Mouse (Mus musculus) retina, postnatal 7 days (tissue): ENCODE measurements around the gene Ccdc88c.
A peak's percentile ranks its signal among the peaks of the same experiment; 100 is the strongest.

Experiments used
- DNase-seq: peaks from one replicate; pipeline ENCODE4 v3.0.0-alpha.2; 2012; ENCODE audit warnings: low read depth, low spot score

Gene Ccdc88c

DNA sequence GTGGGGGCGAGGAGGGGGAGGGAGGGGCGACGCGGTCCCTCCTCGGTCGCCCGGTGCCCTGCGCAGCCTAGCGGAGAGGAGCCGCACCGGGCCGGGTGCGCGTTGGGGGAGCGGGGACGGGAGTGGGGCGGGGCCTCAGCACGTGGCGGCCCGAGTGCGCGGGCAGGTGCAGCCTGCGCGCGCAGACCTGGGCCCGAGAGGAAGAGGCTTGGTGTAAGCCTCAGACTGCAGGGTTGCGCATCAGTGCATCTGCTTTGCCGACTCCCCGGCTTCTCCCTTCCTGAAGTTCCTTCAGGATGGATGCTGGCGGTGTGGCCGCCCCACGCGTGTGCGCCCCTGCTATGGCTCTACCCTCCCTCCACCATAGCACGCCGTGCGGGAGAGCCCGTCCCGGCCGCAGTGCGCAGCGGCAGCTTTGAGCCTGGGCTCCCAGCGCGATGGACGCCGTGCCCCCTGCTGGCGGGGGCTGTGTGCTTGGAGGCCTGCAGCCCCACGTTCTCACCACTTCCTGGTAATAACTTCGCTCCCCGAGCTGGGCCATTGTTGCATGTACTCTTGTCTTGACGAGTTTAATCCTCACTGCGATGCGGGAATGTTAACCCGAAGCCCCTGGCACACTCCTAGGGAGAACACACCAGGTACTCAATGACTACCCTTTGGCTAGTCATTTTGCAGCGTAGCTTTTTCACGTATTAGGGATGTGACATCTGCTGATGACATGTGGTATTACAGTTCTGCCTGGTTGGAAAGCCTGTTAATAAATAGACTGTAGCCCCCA lies at the start of gene Ccdc88c:
Gene Ccdc88c (minus strand): TSS at position 103 of the 778 bp plus-strand sequence.
- peak; percentile 79 for DNase-seq

DNA sequence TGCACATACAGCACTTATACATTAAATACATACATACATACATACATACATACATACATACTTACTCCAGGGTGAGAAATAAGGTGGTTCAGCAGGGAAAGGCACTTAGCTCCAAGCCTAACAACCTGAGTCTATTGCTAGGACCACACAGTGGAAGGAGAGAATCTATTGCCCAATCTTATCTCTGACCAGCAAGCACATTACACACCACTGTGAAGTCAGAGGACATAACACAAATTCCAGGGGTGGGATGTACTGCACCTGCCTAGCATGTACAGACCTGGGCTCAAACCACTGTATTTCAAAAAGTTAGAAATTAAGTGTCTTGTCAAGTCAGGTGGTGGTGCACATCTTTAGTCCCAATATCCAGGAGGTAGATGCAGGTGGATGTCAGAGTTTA lies 49.1 kb upstream of the Ccdc88c start:
- no peak for DNase-seq

DNA sequence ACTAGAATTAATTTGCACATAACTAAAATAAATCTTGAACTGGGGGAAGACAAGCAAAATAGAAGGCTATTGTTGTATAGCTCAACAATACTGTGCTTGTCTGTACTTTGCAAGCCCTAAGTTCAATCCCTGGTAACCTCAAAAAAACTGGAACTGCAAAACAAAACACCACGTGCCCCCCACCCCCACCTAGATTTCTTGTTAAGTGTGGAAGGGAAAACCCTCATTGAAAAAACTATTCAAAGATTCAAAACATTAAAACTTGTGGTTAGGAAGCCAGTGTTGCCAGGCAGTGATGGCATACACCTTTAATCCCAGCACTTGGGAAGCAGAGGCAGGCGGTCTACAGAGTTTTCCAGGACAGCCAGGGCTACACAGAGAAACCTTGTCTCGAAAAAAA lies 46.6 kb upstream of the Ccdc88c start:
- DNase-seq, result no peak

DNA sequence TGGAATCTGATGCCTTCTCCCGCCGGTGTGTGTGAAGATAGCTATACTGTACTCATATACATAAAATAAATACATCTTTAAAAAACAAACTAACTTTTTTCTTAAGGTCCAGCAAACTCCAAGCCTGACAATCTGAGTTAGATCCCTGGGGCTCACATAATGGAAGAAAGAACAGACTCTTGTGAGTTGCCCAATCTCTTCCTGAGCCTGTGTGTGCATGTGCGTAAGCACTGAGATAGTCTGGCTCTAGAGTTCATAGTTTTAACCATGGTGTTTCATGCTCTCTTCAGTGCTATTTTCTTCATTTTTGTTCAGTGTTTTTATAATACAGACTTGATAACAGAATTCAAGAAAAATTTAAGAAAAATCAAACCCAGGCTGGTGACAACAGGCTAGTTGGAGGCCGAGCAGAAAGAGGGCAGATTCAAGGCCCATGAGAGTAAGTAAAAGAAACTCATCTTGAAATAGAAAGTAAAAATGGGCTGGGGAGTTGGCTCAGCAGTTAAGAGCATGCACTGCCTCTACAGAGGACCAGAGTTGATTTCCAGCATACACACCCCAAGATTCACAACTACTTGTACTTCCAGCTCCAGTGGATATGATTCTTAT lies 46.1 kb upstream of the Ccdc88c start:
- DNase-seq, result no peak

DNA sequence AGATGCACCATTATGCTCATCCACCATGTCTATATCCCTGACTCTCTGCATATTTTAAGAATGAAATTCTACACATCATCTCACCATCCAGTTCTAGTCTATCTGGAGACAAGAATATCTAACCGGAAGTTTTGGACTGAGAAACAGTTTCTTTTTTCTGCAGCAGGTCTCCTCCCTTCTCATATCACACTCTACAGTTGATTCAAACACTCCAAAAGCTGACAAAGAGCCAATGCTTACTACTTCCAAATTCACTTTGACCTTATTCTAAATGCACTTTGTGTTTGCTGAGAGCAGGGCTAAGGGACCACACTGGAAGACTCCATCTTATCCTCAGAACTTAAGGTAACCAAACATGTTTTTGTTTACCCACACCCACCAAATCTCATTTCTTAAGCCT lies 41.0 kb upstream of the Ccdc88c start:
- no peak for DNase-seq

DNA sequence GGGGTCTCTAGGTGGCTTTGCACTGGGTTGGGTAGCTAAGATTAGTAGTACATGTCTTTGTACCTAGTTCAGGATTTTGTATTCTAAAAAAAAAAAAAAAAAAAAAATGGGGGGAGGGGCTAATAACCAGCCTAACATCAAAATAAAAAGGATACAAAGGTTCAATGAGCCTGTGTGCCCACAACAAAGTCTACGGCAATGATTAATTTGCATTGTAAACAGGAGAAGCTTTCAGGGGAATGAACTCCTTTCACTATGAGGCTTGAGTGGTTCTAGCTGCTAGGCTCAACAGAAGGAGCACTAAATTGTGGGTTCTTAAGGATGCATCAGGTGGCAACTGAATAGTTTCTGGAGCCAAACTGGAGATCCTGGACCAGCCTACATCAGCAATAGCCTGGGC lies 37.5 kb upstream of the Ccdc88c start:
- DNase-seq, result no peak

DNA sequence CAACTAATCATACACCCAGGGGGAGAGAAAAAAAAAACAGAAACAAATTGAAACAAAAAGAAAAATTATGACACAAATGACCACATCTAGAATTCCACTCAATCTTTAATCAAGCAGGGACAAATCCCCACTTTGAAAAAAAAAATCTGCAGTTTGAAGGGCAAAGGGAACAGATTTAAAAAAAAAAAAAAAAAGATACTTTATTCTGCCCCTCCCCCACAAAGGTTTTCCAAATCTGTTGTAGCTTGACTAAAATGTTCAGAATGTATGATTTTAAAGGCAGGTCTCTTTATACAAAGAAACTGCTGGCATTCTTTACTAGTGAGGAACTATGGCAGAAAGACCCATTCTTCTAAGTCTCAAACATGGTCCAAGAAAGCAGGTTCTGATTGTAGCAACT lies 11.1 kb upstream of the Ccdc88c start:
- DNase-seq, result no peak

DNA sequence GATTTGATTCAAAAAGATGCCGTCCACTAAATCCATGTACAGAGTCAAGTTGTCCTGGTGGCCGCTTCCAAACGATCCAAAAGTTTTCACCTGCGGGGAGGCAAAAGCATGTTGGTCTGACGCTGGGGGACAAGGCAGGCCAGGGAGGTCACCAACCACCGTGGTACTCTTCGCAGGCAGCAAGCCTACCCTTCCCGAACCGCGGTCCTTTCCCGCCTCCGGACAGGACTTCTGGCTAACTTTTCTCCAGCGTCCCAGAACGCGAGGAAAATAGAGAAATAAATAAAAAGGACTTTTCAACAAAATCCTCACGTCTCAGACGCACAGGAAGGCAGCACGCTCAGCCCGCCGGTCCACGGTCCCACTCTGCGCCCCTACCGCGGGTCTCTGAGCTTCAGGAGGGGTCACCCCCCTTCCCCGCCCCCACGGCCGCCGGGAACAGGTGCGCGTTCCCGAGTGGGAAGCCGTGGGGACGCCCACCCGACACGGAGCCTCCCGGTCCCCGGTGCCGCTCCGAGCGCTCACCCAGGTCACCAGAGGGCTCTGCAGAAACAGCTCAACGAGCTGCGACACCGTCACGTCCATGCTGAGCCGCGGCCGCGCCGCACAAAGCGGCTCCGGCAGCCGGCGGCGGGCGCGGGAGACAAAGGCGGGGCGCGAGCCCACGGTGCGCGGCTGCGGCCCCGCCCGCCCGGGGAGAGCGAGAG lies 456 bp downstream of the Ccdc88c start:
- DNase-seq, result no peak

DNA sequence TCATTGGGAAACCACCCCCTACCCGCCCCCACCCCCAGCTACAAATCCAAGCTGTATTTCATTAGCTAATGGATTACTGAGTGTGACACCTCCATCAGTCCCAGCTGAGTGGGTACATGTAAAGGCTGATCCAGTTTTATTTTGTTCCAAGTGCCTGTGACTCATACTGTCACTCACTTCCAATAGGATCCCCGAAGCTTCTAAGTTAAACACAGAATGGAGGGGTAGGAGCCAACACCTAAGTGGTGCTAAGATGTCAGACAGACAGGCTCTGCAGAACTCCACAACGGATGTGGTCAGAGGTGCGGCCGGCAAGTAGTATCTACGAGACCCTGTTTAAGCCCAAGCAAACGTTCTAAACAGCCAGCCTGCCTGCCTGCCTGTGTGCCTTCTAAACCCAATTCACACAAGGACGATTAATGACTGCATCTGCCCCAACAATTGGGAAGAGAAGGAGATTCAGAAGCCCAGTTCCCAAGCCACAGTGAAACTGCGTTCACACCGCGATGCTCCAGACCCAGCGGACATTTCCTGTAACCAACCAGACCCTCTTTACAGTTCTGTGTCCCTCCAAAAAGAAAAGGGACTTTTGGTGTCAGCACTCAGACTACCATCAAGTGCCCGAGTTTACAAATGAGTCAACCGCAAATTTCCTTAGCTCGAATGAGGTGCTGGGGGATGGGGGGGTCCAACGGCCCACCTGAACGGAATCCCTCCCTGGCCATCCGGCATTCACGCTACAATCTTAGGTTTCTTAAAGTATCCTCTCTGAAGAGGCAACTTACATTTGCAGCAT lies 1.2 kb downstream of the Ccdc88c start:
- no peak for DNase-seq

DNA sequence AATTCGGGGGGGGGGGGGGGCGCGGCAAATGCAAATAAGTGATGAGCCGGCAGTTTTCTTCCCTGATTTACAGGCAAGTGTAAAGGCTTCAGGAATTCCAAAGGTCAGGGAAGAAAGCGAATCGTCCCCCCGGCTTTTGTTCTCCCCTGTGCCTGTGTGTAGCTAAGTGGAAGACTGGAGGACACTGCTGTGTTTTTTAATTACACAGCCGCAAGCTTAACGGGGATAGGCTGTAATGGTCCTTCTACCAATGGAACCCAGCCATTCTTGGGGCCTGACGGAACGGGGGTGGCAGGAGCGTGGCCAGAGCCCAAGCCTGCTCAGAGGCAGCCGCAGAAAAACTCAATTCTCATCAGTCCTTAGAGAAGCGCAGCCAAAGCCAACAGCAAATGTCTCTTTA lies 1.9 kb downstream of the Ccdc88c start:
- no peak for DNase-seq

DNA sequence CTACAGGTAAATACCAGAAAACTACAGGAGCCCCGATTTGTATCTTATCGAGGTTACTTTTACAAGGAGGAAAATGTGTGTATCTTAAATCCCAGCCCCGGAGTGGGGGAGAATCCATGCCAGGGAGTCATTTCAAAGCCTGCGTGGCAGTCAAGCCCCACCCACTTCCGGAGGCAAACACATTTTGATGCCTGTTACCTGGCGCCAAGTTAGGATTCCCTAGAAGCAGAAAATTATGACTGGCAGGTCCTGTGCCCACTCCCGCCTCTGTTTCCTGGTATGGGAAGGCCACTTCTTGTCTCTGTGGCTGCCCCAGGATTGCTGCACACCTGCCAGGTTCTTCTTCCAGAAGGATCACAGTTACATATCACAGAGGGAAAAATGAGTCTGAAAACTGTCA lies 2.3 kb downstream of the Ccdc88c start:
- DNase-seq, result no peak

DNA sequence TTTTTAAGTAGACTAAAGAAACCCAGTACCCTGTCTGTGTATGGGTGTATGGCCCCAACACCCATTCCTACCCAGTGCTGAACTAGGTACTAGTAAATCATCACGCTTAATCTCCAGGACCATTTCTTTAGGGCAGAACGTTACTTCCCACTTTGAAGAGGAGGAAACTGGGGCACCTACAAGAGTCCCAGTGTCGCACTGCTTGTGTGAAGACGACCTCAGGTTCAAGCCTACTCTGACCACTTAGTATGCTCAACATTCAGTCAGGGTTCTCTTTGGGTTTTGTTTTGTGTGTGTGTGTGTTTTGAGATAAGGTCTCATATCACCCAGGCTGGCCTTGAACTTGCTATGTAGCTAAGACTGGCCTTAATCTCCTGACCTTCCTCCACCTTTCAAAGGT lies 2.8 kb downstream of the Ccdc88c start:
- no peak for DNase-seq

DNA sequence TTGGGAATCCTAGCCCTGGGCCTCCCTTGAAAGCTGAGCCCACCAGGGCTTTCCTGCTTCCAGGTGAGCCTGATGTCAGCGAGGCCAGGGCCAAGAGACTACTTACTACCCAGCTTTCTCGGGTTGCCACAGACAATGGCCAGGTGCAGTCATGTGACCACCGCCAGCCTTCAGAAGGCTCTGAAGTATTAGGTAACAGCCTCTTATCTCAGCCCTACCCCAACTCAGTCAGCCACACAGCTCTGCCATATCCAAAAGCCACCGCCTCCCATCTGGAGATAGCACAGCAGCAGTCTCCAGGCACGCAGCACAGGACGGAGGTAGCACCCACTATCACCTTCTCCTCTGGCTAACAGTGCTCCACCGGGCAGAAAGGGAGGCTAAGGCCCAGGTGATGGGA lies 3.5 kb downstream of the Ccdc88c start:
- no peak for DNase-seq

DNA sequence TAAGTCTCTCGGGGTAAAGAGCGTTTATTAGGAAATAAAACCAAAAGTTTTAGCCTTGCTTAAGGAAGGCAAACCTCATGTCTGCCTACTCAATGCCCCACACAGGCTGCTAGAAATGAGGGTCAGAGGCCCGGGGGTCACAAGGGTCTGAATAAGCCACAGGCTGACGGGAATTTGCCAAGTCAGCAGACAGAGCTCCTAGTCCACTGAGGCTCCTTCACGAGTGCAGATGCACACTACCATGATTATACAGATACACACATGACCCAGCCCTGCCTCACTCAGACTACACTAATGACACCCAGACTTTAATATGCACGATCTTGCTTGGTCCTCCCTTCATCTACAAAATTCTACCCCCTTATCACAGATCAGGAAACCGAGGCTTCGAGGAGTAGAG lies 4.0 kb downstream of the Ccdc88c start:
- DNase-seq, result no peak

DNA sequence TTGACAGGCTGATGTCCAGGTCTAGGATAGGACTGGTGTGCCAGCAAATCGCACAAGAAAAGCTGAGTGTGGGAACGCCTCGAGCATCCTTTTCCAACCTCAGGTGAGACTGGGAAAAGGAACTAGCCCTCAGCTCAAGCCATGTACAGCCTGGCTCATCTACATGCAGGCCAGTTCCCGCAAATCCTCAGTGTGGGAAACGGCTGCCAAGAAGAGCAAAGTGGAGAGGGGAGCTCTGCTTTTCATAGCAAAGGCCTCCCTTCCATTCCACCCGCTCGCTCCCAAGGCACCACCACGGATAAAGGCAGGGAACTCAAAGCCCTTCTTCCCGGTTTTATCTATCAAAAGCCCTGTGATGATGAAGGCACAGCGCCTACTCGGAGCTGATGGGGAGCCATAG lies 5.7 kb downstream of the Ccdc88c start:
- no peak for DNase-seq

DNA sequence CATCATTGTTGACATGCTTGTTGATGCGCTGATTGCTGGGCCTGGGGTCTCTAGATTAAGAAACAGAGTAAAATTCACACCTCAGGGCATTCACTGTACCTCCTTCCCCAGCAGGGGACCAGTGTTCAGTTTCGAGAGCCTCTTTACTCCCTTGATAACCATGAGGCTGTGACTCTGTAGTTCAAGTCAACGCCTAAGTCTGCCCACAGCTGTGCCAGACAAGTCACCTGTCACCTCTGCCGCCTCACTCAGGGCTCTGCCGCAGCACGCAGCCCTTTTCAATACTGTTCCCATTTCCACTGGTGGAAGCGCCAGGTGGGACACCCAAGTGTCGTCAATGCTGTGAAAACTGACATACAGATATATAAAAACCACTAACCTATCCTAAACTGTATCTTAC lies 6.5 kb downstream of the Ccdc88c start:
- DNase-seq, result no peak

DNA sequence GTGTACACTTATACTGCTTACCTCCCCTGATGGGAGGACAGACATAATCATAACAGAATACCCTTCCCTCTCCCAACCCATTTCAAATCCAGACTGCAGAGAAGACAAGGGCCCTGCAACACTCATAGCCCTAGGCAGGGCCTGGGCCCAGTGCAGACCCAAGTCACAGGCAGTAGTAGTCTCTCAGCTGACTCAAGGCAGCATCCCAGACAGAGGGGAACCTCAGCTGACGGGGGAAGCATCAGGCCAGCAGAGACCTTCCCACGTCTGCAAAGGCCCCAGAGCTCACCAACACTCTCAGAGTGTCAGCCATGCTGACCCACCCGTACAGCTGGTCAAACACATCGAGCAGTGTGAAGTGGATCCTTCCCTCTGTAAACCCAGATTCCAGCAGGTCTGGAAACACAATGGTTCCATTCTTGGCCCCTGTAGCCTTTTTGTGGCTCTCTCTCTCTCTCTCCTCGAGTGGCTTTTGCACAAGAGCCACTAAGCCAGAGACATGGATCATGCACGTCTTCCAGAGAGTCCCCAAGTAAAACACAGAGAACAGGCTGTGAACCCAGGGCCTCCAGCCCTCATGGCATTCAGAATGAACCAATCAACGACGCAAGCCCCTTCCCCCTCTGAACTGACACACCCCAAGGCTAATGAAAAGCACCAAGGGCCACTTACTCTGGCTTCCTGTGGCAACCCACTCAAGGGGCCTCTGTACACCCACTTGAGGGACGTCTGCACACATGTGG lies 7.2 kb downstream of the Ccdc88c start:
- DNase-seq, result no peak

DNA sequence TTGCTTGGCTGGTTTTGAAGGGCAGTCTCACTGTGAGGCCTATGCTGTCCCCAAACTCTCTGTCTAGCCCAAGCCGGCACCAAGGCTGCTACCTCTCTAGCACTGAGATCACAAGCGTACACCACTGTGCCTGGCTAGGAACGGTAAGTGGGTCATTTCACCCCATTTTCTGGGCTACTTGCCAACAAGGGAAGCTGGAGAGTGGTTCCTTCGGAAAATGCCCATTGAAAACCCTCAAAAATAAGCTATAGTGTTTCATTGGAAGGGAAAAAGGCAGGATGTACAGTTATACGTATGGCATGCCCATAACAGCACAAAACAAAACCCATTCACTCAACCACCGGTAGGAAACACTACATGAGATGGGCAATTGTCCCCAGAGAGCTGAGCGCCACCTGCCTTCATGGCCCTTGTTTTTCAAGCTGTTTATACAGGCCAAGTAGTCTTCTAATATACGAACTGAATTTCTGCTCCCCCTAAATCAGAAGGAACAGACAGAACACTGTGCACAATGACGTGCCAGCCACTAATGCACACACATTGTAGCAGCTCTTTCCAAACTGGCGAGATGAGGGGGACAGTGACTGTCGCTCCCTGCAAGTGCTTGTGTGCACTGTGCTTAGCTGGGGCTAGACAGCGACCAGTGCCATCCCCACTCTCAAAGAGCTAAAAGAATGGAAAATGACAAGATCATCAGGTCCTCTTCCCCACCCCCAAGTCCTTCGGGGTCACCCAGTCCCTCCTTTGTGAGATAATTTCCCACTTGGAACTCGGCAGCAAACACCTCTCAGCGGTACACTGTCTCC lies 8.4 kb downstream of the Ccdc88c start:
- no peak for DNase-seq

DNA sequence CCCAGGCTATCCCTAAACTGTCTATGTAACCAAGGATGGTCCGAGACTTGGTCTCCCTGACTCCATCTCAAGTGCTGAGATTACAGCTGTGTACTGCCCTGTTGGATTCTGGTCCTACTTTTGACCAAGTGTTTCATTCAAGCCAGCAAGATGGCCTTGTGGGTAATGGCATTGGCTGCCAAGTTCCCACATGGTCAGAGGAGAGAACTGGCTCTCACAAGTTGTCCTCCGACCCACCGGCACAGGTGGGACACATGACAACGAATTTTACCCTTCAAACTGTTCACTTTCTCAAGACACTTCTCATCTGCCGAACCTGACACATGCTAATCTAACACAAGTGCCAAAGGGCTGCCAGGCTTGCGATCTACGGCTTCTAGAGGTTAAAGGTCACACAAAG lies 9.4 kb downstream of the Ccdc88c start:
- DNase-seq, result no peak

DNA sequence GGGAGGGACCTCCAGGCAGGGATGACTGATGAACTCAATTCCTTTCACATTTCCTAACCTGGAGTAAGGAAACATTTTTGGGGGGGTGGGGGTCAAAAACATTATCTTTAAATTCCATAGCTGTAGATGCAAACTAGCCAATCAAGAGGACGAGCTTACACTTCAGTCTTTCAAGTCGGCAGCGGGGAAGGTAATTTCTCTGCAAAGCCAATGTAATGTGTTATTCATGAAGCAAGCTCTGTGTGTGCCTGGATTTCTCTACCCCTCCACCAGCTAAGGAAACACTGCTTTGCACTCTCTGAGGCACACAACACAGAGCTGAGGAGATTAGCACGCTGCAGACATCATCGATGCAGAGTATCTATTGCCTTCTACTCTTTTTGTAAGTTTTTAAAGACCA lies 9.8 kb downstream of the Ccdc88c start:
- no peak for DNase-seq

DNA sequence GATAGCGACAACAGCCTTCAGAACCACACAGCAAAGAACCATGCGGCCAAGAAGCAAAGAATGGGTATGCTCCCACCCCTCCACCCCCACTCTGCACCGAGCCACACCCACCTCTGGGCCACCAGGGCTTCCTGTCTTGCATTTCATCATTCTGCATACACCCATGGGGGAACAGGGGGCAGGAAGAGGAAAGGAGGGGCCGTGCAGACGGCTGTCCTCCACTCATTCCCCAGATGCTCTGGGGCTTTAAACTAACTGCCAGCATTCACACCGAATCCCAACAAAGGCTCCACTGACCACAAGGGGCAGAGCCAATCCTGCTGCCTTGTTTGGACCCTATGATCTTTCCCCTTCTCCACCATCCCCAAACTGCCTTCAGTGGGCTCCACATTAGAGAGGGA lies 10.9 kb downstream of the Ccdc88c start:
- no peak for DNase-seq
